Mouse (Mus musculus) cerebellum, adult 18-20 months (tissue): ENCODE measurements at regions not wholly inside any gene's neighbourhood (a gene's known extent, or its start where the extent isn't known, plus 50 kb on each side); places are given as distances from the start of the nearest gene placed in this dataset.

Experiments
- DNase-seq, 2 experiments: peaks; one replicate each; pipeline ENCODE4 v3.0.0; 2021

DNA sequence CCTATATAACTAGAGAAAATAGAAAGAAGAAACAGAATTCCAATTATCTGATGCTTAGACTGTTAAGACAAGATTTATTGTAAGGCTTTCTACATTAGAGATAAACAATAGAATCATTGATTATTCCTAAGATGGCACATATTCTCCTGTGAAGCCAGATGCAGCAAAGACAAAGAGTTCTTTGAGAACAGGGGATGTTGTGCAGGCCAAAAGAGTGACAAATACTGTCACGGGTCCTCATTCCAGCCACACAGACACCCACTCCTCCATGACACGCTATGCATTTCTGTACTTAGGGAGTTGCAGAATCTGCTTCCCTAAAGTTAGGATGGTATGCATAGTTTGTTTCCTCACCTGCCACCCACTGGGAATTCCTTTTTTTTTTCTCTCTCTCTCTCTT, 245.2 kb downstream of the Sv2b start:
- no peak for DNase-seq

- no peak for DNase-seq
Measured at GRCm38 (mm10) chr7:75050231-75050630, 258.8 kb downstream of the Sv2b start.

GRCm38 (mm10) chr7:75049751-75050150, 259.3 kb downstream of the Sv2b start:
- no peak for DNase-seq

GRCm38 (mm10) chr7:75048822-75049221, 260.2 kb downstream of the Sv2b start:
- no peak for DNase-seq

DNA sequence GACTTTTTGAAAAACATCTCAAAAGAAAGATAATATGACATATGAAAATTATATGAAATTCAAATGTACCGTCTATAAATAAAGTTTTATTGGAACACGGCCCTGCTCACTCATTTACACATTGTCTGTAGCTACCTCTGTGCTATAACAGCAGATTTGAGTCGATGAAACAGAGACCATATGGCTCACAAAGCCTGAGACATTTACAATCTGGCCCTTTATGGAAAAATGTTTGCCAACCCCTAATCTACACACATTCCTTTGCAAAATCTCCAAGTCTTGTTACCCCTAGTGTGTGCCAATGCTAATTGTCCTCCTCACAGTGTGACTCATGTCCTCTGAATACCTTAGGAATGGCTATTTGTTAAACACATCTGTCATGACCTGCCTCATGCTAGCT, 261.2 kb downstream of the Sv2b start:
- DNase-seq, result no peak

GRCm38 (mm10) chr7:75040871-75041270, 268.2 kb downstream of the Sv2b start:
- DNase-seq, result no peak

GRCm38 (mm10) chr7:75026191-75026590, 282.9 kb downstream of the Sv2b start:
- peak in 1 of 2 experiments; percentile 6 for DNase-seq

DNA sequence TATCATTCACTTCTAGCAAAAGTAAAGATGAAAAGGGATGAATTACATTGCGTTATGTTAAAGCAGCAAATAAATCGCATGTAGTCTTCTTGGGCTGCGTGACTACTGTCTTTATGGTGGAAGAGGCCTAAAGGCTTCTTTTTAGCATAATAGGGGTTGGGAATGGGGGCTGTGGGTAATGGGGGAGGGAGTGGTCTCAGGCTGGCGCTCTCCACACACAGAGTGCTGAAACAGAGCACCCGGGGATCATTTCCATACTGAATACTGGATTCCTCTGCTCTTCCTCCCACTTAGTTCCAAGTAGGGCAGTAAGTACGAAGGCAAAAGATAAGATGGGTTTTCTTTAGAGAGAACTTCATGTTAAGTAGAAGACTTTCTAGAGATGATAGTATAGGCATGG, 287.1 kb downstream of the Sv2b start:
- no peak for DNase-seq

GRCm38 (mm10) chr7:75018640-75019039, 290.4 kb downstream of the Sv2b start:
- no peak for DNase-seq

GRCm38 (mm10) chr7:75008481-75008880, 300.6 kb downstream of the Sv2b start:
- no peak for DNase-seq

GRCm38 (mm10) chr7:74990198-74990597, 318.9 kb downstream of the Sv2b start:
- DNase-seq, result no peak

GRCm38 (mm10) chr7:74979479-74979878, 329.6 kb downstream of the Sv2b start:
- no peak for DNase-seq

GRCm38 (mm10) chr7:74975986-74976385, 333.1 kb downstream of the Sv2b start:
- no peak for DNase-seq

- no peak for DNase-seq
Measured at GRCm38 (mm10) chr7:74974448-74974847, 334.6 kb downstream of the Sv2b start.

DNA sequence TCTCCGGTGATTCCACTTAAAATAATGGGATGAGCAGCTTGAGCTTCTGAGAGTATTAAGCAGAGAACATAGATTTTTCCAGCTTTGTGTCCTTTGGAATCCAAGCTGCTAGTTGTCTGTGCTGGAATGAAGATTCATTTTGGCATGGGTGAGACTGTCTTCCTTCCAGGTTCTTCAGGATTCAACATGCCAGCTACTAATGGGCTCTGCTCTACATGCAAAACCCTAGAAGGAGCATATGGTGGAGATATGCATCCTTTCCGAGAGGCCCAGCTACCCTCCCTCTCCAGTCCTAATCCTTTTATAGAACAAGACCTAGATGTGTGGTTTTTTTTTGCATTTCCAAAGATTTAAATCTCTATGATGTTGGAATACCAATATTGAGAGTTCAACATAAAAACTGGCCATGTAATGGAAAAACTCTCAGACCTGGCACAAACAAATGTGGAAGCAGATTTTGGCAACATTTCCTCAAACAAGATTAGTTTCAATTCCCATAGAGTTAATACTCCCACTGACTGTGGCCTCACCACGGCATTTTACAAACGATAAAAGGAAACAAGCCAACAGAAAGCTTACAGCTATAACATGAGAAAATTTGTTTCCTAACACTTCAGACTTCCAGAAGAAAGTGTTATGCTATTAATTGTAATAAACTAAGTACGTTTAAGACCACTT, 364.5 kb downstream of the Sv2b start:
- peak; percentile 4 to 7 for DNase-seq

- no peak for DNase-seq
Measured at GRCm38 (mm10) chr7:74942917-74943316, 366.1 kb downstream of the Sv2b start.

DNA sequence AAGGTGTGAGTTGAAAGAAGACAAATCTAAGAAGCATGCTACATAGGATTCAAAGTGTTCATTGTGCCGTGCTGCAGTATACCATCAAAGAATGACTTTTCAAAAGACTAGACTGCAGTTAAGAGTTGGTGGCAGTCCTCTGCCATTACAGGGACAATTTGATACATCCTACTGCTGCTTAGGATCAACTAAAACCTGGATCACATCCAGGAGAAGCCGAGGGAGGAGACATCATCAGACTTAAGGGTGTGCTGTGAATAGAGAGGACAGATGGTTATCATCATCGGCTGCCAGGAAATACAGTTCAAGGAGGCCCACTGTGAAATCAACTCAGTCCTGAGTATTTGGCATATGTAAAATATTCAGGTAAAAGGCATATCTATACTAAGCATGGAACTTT, 366.9 kb downstream of the Sv2b start:
- peak; percentile 4 to 5 for DNase-seq

DNA sequence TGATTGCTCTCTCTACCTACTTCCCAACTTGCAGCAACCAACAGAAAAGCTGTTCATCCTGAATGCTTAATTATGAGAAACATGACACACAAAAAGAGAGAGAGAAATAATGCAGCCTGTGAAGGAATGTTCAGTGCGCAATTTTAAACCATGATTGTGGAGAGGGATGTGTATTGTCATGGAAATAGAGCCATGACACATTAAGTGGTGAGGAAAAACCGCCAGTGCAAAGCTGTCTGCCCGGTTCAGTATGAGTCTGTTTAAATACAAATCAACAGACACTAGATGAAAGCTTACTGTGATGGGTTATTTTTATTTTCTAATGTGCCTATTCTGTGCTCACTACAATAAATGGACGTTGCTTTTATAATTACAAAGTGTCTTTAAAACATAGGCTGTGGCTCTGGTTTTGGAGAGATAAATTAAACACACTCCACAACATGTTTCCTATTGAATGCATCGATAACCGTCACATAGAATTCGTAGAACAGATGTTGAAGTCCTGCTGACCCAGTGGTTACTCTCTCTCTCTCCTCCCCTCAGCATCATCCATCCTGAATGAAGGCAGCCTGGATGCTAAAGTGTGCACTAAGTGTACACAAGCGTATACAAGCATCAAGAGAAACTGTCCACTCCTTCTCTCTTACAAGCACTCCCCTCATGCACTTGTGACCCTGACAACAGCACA, 374.7 kb upstream of the Slco3a1 start:
- DNase-seq, result no peak

- no peak for DNase-seq
Measured at GRCm38 (mm10) chr7:74928226-74928927, 373.8 kb upstream of the Slco3a1 start.

GRCm38 (mm10) chr7:74926729-74927128, 372.1 kb upstream of the Slco3a1 start:
- no peak for DNase-seq

DNA sequence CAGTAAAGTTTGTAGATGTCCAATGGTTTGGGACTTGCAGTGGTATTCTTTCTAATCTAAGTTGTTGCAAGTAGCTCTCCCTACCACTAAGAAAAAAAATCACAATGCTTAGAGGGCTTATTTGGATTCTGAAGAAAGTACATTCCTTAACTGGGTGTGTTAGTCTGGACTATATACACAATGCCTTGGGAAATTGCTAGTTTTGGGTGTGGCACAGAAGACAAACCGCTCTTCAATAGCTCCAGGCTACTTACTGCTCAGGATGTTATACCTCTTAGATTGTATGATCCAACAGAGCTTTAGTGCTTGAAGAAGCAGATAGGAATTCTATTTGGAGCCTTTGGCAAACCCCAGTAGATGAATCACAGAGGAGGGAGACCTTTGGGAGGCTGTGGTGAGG, 369.6 kb upstream of the Slco3a1 start:
- DNase-seq, result no peak

- no peak for DNase-seq
Measured at GRCm38 (mm10) chr7:74908311-74908962, 353.9 kb upstream of the Slco3a1 start.

GRCm38 (mm10) chr7:74907391-74907790, 352.8 kb upstream of the Slco3a1 start:
- no peak for DNase-seq

DNA sequence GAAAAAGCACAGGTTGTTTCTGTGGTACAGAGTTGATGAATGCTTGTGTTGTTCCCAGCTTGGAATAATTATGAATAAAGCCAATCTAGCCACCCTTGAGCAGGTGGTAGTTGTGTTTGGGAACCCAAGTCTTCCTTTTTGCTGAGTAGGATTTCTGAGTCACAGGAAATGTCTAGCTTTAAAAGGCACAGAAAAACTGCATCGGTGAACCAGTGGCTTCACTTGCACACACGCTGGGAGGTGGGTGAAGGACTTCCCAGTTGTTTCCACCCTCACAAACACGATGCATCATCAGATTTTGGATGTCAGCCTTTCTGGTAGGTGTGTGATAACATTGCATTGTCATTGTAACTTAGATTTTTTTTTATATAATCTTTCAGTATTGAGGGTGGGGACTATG, 322.9 kb upstream of the Slco3a1 start:
- DNase-seq, result no peak
